Mouse (Mus musculus): Measurements from ENCODE around the gene D10Wsu102e. TPM values are rescaled to one million over a fixed set of nuclear protein-coding genes. Genes with fewer than 3 reads are reported as not detected.
A peak's percentile ranks its signal among the peaks of the same experiment; 100 is the strongest.
"Not testable (repeated sequence)": the region's sequence is repeated elsewhere in the genome, so short reads cannot be mapped to it uniquely, and the experiment has no call there.

Gene D10Wsu102e
- polyA plus RNA-seq, 1 experiment from 2014 or later = 1.1 TPM

DNA sequence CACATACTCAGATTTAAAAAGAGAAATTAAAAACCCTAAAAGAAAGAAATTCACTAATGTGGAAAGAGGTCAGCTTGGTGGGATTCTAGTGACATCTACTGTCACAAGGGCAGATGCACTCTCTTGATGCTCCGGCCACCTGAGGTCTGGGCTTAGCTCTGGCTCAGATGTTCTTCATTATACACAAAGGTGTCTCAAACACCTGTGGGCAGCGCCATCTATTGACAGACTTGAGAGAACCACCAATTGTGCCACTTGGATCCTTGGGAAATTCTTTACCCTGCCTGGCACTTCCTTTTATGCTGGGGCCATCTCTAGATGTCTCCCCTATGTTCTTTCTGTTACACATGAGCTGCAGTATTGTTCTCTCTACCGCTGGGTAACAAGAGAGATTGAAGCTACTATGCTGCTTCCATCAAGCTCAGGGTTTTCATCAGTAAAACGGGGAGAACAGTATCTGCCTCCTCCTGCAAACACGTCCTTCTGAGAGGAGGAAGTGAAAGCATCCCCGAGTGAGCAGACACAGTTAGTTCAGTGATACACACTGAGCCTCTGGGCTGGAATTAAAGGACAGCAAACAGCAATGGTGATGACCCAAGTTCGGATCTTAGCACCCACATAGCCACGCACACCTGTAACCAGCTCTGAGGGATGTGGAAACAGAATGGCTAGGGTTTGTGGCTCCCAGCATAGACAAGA, 149.1 kb downstream of the D10Wsu102e start:
- Histone ChIP-seq H3K9ac (no peak overlapping the region), H3K36me3 (replicated peaks; ENCODE audit: control insufficient read depth, insufficient read depth) (peaks cover 87% of the 10 kb centered on the region), H3K4me1 (replicated peaks; ENCODE audit: control insufficient read depth, insufficient read depth, low read length) (no peaks in the 10 kb centered on the region), H3K4me2 (replicated peaks) (no peak overlapping the region), H3K4me3 (replicated peaks; ENCODE audit: low read length) (no peak overlapping the region), H3K27me3 (ENCODE audit: control insufficient read depth, insufficient read depth, low read length) (no peaks in the 10 kb centered on the region), H3K27ac (no peak overlapping the region), H3K9me3 (ENCODE audit: control insufficient read depth, low read length) (no peaks in the 10 kb centered on the region)
- WGBS = 65% methylated on average over 8 of the region's 8 CpGs
- ATAC-seq (ENCODE audit: low FRiP score) (no peak), DNase-seq (ENCODE audit: low spot score) (peak; percentile 28)

DNA sequence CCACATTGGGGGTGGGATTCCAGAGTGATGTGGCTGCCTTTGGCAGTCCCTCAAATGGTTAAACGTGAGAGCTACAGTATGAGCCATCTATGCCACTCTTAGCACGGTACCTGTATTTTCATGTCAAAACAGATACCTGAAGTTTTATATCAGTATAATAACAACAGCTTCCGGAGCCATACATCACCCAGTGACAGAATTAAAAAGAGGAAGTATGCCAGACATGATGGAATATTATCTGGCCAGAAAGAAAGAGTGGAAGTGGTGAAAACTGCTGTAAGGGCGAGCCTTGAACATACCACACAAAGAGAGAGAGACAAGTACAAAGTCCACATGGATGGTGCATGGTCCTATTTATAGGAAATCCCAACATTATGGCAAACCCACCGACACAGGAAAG, 151.3 kb downstream of the D10Wsu102e start:
- Histone ChIP-seq H3K27ac (no peak overlapping the region), H3K9ac (no peak overlapping the region), H3K4me2 (replicated peaks) (no peak overlapping the region), H3K4me3 (replicated peaks; ENCODE audit: low read length) (no peak overlapping the region), H3K9me3 (ENCODE audit: control insufficient read depth, low read length) (no peaks in the 10 kb centered on the region), H3K36me3 (replicated peaks; ENCODE audit: control insufficient read depth, insufficient read depth) (peaks cover 87% of the 10 kb centered on the region), H3K27me3 (ENCODE audit: control insufficient read depth, insufficient read depth, low read length) (no peaks in the 10 kb centered on the region), H3K4me1 (replicated peaks; ENCODE audit: control insufficient read depth, insufficient read depth, low read length) (no peaks in the 10 kb centered on the region)
- WGBS = 85% methylated on average over 5 of the region's 5 CpGs
- no peak for ATAC-seq (ENCODE audit: low FRiP score)
- DNase-seq (ENCODE audit: low spot score) = no peak

GRCm38 (mm10) chr10:83513736-83514135, 153.7 kb downstream of the D10Wsu102e start:
- ATAC-seq (ENCODE audit: low FRiP score) = no peak
- no peak overlapping the region for H3K4me2 ChIP-seq (replicated peaks)
- no peak overlapping the region for H3K4me3 ChIP-seq (replicated peaks; ENCODE audit: low read length)
- H3K9me3 ChIP-seq (ENCODE audit: control insufficient read depth, low read length) = no peaks in the 10 kb centered on the region
- DNase-seq (ENCODE audit: low spot score) = no peak
- H3K27ac ChIP-seq = no peak overlapping the region
- no peaks in the 10 kb centered on the region for H3K4me1 ChIP-seq (replicated peaks; ENCODE audit: control insufficient read depth, insufficient read depth, low read length)
- H3K9ac ChIP-seq = no peak overlapping the region
- 84% methylated on average over 8 of the region's 8 CpGs for WGBS
- no peaks in the 10 kb centered on the region for H3K27me3 ChIP-seq (ENCODE audit: control insufficient read depth, insufficient read depth, low read length)
- peaks cover 82% of the 10 kb centered on the region for H3K36me3 ChIP-seq (replicated peaks; ENCODE audit: control insufficient read depth, insufficient read depth)

DNA sequence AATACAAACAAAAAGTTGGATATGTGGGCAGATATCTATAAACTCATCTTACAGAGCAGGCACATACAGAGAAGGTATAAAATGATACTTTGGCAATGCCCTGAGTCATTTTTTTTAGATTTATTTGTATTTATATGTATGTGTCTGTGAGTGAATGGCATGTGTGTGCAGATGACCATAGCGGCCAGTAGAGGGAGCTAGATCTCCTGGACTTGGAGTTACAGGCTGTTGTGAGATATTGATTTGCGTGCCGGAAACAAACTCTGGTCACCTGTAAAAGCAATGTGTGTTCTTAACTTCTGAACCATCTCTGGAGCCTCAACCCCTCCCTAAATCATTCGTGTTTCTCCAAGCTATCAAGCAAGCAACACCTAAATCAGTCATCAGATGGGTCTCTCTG, 161.0 kb downstream of the D10Wsu102e start:
- H3K36me3 ChIP-seq (replicated peaks; ENCODE audit: control insufficient read depth, insufficient read depth) = peaks cover 72% of the 10 kb centered on the region

DNA sequence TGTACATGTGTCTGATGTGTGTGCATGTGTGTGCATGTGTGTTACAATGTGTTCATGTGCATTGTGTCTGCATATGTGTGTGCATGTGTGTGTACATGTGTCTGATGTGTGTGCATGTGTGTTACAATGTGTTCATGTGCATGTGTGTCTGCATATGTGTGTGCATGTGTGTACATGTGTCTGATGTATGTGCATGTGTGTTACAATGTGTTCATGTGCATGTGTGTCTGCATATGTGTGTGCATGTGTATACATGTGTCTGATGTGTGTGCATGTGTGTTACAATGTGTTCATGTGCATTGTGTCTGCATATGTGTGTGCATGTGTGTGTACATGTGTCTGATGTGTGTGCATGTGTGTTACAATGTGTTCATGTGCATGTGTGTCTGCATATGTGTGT, 164.2 kb downstream of the D10Wsu102e start:
- H3K27me3 ChIP-seq (ENCODE audit: control insufficient read depth, insufficient read depth, low read length); H3K4me3 ChIP-seq (replicated peaks; ENCODE audit: low read length); H3K9me3 ChIP-seq (ENCODE audit: control insufficient read depth, low read length); H3K4me2 ChIP-seq (replicated peaks); H3K9ac ChIP-seq; H3K27ac ChIP-seq; H3K4me1 ChIP-seq (replicated peaks; ENCODE audit: control insufficient read depth, insufficient read depth, low read length); DNase-seq (ENCODE audit: low spot score); ATAC-seq (ENCODE audit: low FRiP score): not testable (repeated sequence)
- H3K36me3 ChIP-seq (replicated peaks; ENCODE audit: control insufficient read depth, insufficient read depth) = peaks cover 61% of the 10 kb centered on the region

More for the DNA sequence above, 161.0 kb downstream of the D10Wsu102e start:
- no peak overlapping the region for H3K4me3 ChIP-seq (replicated peaks; ENCODE audit: low read length)
- no peaks in the 10 kb centered on the region for H3K27me3 ChIP-seq (ENCODE audit: control insufficient read depth, insufficient read depth, low read length)
- H3K9me3 ChIP-seq (ENCODE audit: control insufficient read depth, low read length) = no peaks in the 10 kb centered on the region
- H3K9ac ChIP-seq = no peak overlapping the region
- no peak for ATAC-seq (ENCODE audit: low FRiP score)
- H3K4me1 ChIP-seq (replicated peaks; ENCODE audit: control insufficient read depth, insufficient read depth, low read length) = no peaks in the 10 kb centered on the region
- DNase-seq (ENCODE audit: low spot score) = no peak
- H3K27ac ChIP-seq = no peak overlapping the region
- H3K4me2 ChIP-seq (replicated peaks) = no peak overlapping the region
- 81% methylated on average over 4 of the region's 4 CpGs for WGBS

- no peak overlapping the region for H3K9ac ChIP-seq
- no peak overlapping the region for H3K27ac ChIP-seq
- 84% methylated on average over 6 of the region's 6 CpGs for WGBS
- no peaks in the 10 kb centered on the region for H3K27me3 ChIP-seq (ENCODE audit: control insufficient read depth, insufficient read depth, low read length)
- H3K4me2 ChIP-seq (replicated peaks) = no peak overlapping the region
- peaks cover 15% of the 10 kb centered on the region for H3K4me1 ChIP-seq (replicated peaks; ENCODE audit: control insufficient read depth, insufficient read depth, low read length)
- H3K4me3 ChIP-seq (replicated peaks; ENCODE audit: low read length) = no peak overlapping the region
- no peak for ATAC-seq (ENCODE audit: low FRiP score)
- DNase-seq (ENCODE audit: low spot score) = no peak
- peaks cover 18% of the 10 kb centered on the region for H3K36me3 ChIP-seq (replicated peaks; ENCODE audit: control insufficient read depth, insufficient read depth)
- no peaks in the 10 kb centered on the region for H3K9me3 ChIP-seq (ENCODE audit: control insufficient read depth, low read length)
Observed at GRCm38 (mm10) chr10:83530384-83530967, 170.5 kb downstream of the D10Wsu102e start.

GRCm38 (mm10) chr10:83533258-83533909, 173.4 kb downstream of the D10Wsu102e start:
- Histone ChIP-seq H3K4me2 (replicated peaks) (peak overlapping the region; percentile 67), H3K4me1 (replicated peaks; ENCODE audit: control insufficient read depth, insufficient read depth, low read length) (peaks cover 15% of the 10 kb centered on the region), H3K27ac (peak overlapping the region; percentile 89), H3K27me3 (ENCODE audit: control insufficient read depth, insufficient read depth, low read length) (no peaks in the 10 kb centered on the region), H3K9ac (peak overlapping the region; percentile 81), H3K9me3 (ENCODE audit: control insufficient read depth, low read length) (no peaks in the 10 kb centered on the region), H3K36me3 (replicated peaks; ENCODE audit: control insufficient read depth, insufficient read depth) (no peaks in the 10 kb centered on the region; the same call in 1 of the 2 replicates), H3K4me3 (replicated peaks; ENCODE audit: low read length) (peak overlapping the region; percentile 58)
- peak; percentile 63 for ATAC-seq (ENCODE audit: low FRiP score)
- DNase-seq (ENCODE audit: low spot score) = peak; percentile 66
- 3% methylated on average over 27 of the region's 27 CpGs for WGBS

DNA sequence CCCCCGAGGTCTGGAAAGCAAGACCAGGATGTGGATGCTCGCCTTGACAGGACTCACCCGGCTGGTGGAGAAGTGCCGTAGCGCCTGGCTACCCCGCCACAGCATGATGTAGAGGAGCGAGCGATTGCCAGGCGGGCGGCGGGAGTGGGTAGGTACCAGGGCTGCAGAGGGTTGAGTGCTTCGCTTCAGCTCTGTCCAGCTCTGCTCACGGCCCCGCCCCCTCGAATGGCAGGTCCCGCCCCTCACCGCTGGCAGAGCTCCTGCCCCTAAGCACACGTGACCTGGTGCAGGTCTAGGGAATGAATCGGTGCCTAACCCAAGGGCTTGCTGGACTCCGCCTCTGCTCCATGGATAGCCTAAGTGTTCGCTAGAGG, 173.9 kb downstream of the D10Wsu102e start, which contains the start of gene Aldh1l2:
Aldh1l2 (minus strand) TSS at position 231 of the 374 bp plus-strand sequence.
- H3K27me3 ChIP-seq (ENCODE audit: control insufficient read depth, insufficient read depth, low read length) = no peaks in the 10 kb centered on the region
- under 1% methylated on average over 21 of the region's 21 CpGs for WGBS
- no peaks in the 10 kb centered on the region; the same call in 1 of the 2 replicates for H3K36me3 ChIP-seq (replicated peaks; ENCODE audit: control insufficient read depth, insufficient read depth)
- H3K4me3 ChIP-seq (replicated peaks; ENCODE audit: low read length) = peak within 1 kb of the TSS; percentile 58
- H3K9me3 ChIP-seq (ENCODE audit: control insufficient read depth, low read length) = no peaks in the 10 kb centered on the region
- ATAC-seq (ENCODE audit: low FRiP score) (peak; percentile 96), DNase-seq (ENCODE audit: low spot score) (peak; percentile 77)
- peak within 1 kb of the TSS; percentile 67 for H3K4me2 ChIP-seq (replicated peaks)
- peaks cover 15% of the 10 kb centered on the region for H3K4me1 ChIP-seq (replicated peaks; ENCODE audit: control insufficient read depth, insufficient read depth, low read length)
- peak within 1 kb of the TSS; percentile 81 for H3K9ac ChIP-seq
- H3K27ac ChIP-seq = peak within 1 kb of the TSS; percentile 89

DNA sequence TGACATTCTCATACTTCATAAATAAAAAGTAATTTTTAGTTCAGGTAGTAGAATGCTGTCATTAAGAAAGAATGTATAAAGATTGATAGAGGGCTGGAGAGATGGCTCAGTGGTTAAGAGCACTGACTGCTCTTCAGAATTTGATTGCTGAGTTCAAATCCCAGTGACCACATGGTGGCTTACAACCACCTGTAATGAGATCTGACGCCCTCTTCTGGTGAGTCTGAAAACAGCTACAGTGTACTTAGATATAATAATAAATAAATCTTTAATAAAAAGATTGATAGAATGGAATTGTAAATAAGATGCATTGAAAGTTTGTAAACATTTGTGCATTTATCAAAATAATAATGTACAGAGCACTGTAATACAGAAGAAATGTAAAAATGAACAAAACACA, 176.4 kb downstream of the D10Wsu102e start:
- no peaks in the 10 kb centered on the region for H3K9me3 ChIP-seq (ENCODE audit: control insufficient read depth, low read length)
- no peak for DNase-seq (ENCODE audit: low spot score)
- ATAC-seq (ENCODE audit: low FRiP score) = no peak
- no peak overlapping the region for H3K4me2 ChIP-seq (replicated peaks)
- no peak overlapping the region for H3K27ac ChIP-seq
- WGBS = 3% methylated on average over 1 of the region's 1 CpGs
- no peaks in the 10 kb centered on the region for H3K27me3 ChIP-seq (ENCODE audit: control insufficient read depth, insufficient read depth, low read length)
- H3K9ac ChIP-seq = no peak overlapping the region
- H3K36me3 ChIP-seq (replicated peaks; ENCODE audit: control insufficient read depth, insufficient read depth) = no peaks in the 10 kb centered on the region
- peaks cover 15% of the 10 kb centered on the region for H3K4me1 ChIP-seq (replicated peaks; ENCODE audit: control insufficient read depth, insufficient read depth, low read length)
- H3K4me3 ChIP-seq (replicated peaks; ENCODE audit: low read length) = no peak overlapping the region

Measured in hindbrain, embryonic 14.5 days (tissue).